Mouse (Mus musculus): Measurements from ENCODE around the gene Efcab6.

GRCm38 (mm10) chr15:84052390-84052789 lies 12.8 kb downstream of the Efcab6 start:
- TF ChIP-seq EP300 (IDR thresholded peaks at IDR 0.05; ENCODE audit: low read length) (no peak), USF1 (IDR thresholded peaks at IDR 0.05; ENCODE audit: low read depth, low read length) (no peak), CTCF (conservative IDR thresholded peaks at IDR 0.05 in 1 of 2, IDR thresholded peaks at IDR 0.05 in 1 of 2; ENCODE audit: low read depth in 2 of 2, low read length in 2 of 2) (no peak), UBTF (IDR thresholded peaks at IDR 0.05; ENCODE audit: low read depth, low read length) (no peak), POLR2AphosphoS2 (IDR thresholded peaks at IDR 0.05; ENCODE audit: low read depth, low read length) (no peak), CHD1 (IDR thresholded peaks at IDR 0.05; ENCODE audit: low read depth, low read length) (no peak), IRF4 (IDR thresholded peaks at IDR 0.05; ENCODE audit: low read depth, low read length) (no peak), MAZ (IDR thresholded peaks at IDR 0.05; ENCODE audit: low read depth, low read length) (no peak), POLR2A (IDR thresholded peaks at IDR 0.05; ENCODE audit: low read depth, low read length) (no peak), SMC3 (IDR thresholded peaks at IDR 0.05; ENCODE audit: low read depth, low read length) (no peak), ZMIZ1 (IDR thresholded peaks at IDR 0.05; ENCODE audit: low read depth, low read length) (no peak), MXI1 (IDR thresholded peaks at IDR 0.05; ENCODE audit: low read depth, low read length) (no peak), GABPA (IDR thresholded peaks at IDR 0.05; ENCODE audit: insufficient replicate concordance, low read depth, low read length) (no peak)
